Mouse (Mus musculus) kidney, embryonic 14.5 days (tissue): Measurements from ENCODE around the gene Hist1h2an. TPM values are rescaled to one million over a fixed set of nuclear protein-coding genes. Genes with fewer than 3 reads are reported as not detected.
"Not testable (repeated sequence)": the region's sequence is repeated elsewhere in the genome, so short reads cannot be mapped to it uniquely, and the experiment has no call there.

ENCODE experiments used
- ATAC-seq: fragments of 200-750 bp; cut with Nextera tagmentation; 2 replicates; pipeline ENCODE4 v1.8.0; 2017; ENCODE audit warnings: moderate number of reproducible peaks, mild to moderate bottlenecking, moderate TSS enrichment, moderate library complexity; ENCODE audit not compliant: low FRiP score, low TSS enrichment
- H3K27ac ChIP-seq: fragments of 300-500 bp; sonication (generic); 2 replicates; pipeline ENCODE4 v1.5.1; 2014; ENCODE audit warnings: low read depth, mild to moderate bottlenecking, low read length, moderate library complexity, mixed read lengths
- H3K27me3 ChIP-seq: fragments of 300-500 bp; sonication (generic); 2 replicates; pipeline ENCODE4 v1.6.1; 2014; ENCODE audit warnings: mild to moderate bottlenecking, low read length; ENCODE audit not compliant: control insufficient read depth, insufficient read depth
- H3K36me3 ChIP-seq: fragments of 300-500 bp; sonication (generic); 2 replicates; pipeline ENCODE4 v1.6.1; 2014; ENCODE audit warnings: low read length, mixed read lengths; ENCODE audit not compliant: control insufficient read depth, insufficient read depth
- H3K4me1 ChIP-seq: fragments of 300-500 bp; sonication (generic); 2 replicates; pipeline ENCODE4 v1.6.1; 2014; ENCODE audit warnings: low read length, mixed read lengths; ENCODE audit not compliant: control insufficient read depth, insufficient read depth
- H3K4me2 ChIP-seq: fragments of 300-500 bp; sonication (generic); replicated peaks from 2 replicates; pipeline ENCODE4 v1.6.1; 2014; ENCODE audit warnings: low read depth, mild to moderate bottlenecking, low read length
- H3K4me3 ChIP-seq: fragments of 300-500 bp; sonication (generic); 2 replicates; pipeline ENCODE4 v1.5.1; 2014; ENCODE audit warnings: mild to moderate bottlenecking, low read length
- H3K9ac ChIP-seq: fragments of 300-500 bp; sonication (generic); 2 replicates; pipeline ENCODE4 v1.6.1; 2014; ENCODE audit warnings: low read depth, mild to moderate bottlenecking, low read length, moderate library complexity
- H3K9me3 ChIP-seq: fragments of 300-500 bp; sonication (generic); 2 replicates; pipeline ENCODE4 v1.6.1; 2016; ENCODE audit warnings: low read length; ENCODE audit not compliant: control insufficient read depth
- WGBS: fragments of 180-500 bp; shearing (Covaris S2); extraction: QIAGEN DNeasy Blood & Tissue Kit; methylation state at CpG from one replicate; pipeline ENCODE4 v1.1.7; 2014; 5-methylcytosine and 5-hydroxymethylcytosine counted together
- polyA plus RNA-seq: library from polyadenylated mRNA; unstranded; fragments of >200 nt; fragmentation: Nextera tagmentation; extraction: Ambion mirVana; gene quantifications from 2 replicates; pipeline ENCODE4 v1.2.1, GENCODE M21; 2014

The Hist1h2an gene
- polyA plus RNA-seq, 1 experiment from 2014 or later: 11.0 TPM

GRCm38 (mm10) chr13:21778814-21779766 is 7.9 kb downstream of the Hist1h2an start:
- Histone ChIP-seq H3K4me3 (peak overlapping the region; percentile 74), H3K9ac (peak overlapping the region; percentile 96), H3K9me3 (no peaks in the 10 kb centered on the region), H3K27me3 (no peaks in the 10 kb centered on the region), H3K4me1 (peaks cover 10% of the 10 kb centered on the region), H3K36me3 (no peaks in the 10 kb centered on the region), H3K27ac (peak overlapping the region; percentile 99), H3K4me2 (peak overlapping the region; percentile 88)
- 4% methylated on average over 33 of the region's 33 CpGs for WGBS
- ATAC-seq: peak; percentile 80

GRCm38 (mm10) chr13:21755707-21756106 is 31.3 kb downstream of the Hist1h2an start:
- no peaks in the 10 kb centered on the region for H3K9me3 ChIP-seq
- no peak overlapping the region; the same call in 1 of the 2 replicates for H3K4me3 ChIP-seq
- H3K4me1 ChIP-seq: peaks cover 10% of the 10 kb centered on the region; the same call in 1 of the 2 replicates
- peak overlapping the region; percentile 55 for H3K4me2 ChIP-seq
- ATAC-seq: no peak
- H3K9ac ChIP-seq: peak overlapping the region; percentile 42; the same call in 1 of the 2 replicates
- H3K27ac ChIP-seq: no peak overlapping the region
- no peaks in the 10 kb centered on the region for H3K27me3 ChIP-seq
- 39% methylated on average over 1 of the region's 1 CpGs for WGBS
- no peaks in the 10 kb centered on the region; the same call in 1 of the 2 replicates for H3K36me3 ChIP-seq

DNA sequence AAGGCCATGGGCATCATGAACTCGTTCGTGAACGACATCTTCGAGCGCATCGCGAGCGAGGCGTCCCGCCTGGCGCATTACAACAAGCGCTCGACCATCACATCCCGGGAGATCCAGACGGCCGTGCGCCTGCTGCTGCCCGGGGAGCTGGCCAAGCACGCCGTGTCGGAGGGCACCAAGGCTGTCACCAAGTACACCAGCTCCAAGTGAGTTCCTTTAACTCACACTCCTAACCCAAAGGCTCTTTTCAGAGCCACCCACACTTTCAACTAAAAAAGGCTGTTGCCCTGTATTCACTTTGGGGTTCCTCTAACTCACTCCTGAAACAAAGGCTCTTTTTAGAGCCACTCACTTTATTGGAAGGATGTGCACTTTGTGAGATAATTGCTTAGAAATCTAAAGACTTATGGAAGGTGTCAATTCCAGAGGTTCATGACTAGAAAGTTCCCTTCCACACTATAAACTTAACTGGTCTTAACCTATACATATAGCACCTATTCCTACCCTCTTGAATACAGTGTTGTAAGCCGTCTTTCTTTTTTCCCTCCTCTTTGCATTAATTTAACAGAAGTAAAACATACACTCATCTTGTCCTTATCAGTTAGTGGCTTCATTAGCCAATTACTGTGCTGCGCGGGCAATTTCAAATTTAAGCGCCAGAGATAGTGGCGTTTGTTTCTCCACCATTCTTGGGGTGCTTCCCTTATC is 32.6 kb downstream of the Hist1h2an start:
- H3K27me3 ChIP-seq, H3K4me1 ChIP-seq, H3K9me3 ChIP-seq, H3K36me3 ChIP-seq, ATAC-seq: not testable (repeated sequence)
- Histone ChIP-seq H3K4me2 (peak overlapping the region; percentile 59), H3K27ac (peak overlapping the region; percentile 95), H3K9ac (peak overlapping the region; percentile 61), H3K4me3 (peak overlapping the region; percentile 35)
- 2% methylated on average over 23 of the region's 26 CpGs for WGBS

- H3K27ac ChIP-seq: peak within 1 kb of the TSS; percentile 95
- H3K9ac ChIP-seq: peak within 1 kb of the TSS; percentile 78
- H3K27me3 ChIP-seq, H3K9me3 ChIP-seq, H3K36me3 ChIP-seq: not testable (repeated sequence)
- H3K4me1 ChIP-seq: peaks cover 13% of the 10 kb centered on the region
- H3K4me2 ChIP-seq: peak within 1 kb of the TSS; percentile 59
- under 1% methylated on average over 36 of the region's 50 CpGs for WGBS
- peak within 1 kb of the TSS; percentile 43 for H3K4me3 ChIP-seq
- ATAC-seq: peak; percentile 94
Measured at GRCm38 (mm10) chr13:21753524-21754285, 33.3 kb downstream of the Hist1h2an start, which contains the start of the genes Hist1h2ak and Hist1h2bn. TSS of gene Hist1h2ak (minus strand) at chr13:21753827. TSS of gene Hist1h2bn (plus strand) at chr13:21754123.

DNA sequence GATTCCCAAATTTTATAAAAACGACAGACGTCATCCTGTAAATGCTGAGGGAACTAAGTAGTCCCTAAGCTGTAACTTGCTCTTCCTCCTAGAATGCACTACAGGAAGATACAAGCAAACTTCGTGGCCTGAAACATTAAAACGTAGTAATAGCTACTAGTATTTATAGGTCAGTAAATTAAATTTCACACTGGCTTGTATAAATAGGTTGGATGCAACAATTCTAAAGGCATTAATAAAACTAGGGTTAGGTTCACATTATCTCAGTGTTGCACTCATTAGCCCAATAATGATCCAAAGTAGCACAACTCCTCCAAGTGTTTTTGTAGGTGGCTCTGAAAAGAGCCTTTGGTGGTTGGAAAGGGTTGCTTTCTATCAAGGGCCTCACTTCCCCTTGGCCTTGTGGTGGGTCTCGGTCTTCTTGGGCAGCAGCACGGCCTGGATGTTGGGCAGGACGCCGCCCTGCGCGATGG is 33.9 kb downstream of the Hist1h2an start:
- 3% methylated on average over 8 of the region's 10 CpGs for WGBS
- no peaks in the 10 kb centered on the region; the same call in 1 of the 2 replicates for H3K36me3 ChIP-seq
- H3K27ac ChIP-seq: peak overlapping the region; percentile 95
- peak overlapping the region; percentile 43 for H3K4me3 ChIP-seq
- ATAC-seq: no peak
- peaks cover 16% of the 10 kb centered on the region for H3K4me1 ChIP-seq
- H3K27me3 ChIP-seq: no peaks in the 10 kb centered on the region
- H3K9me3 ChIP-seq: no peaks in the 10 kb centered on the region
- H3K4me2 ChIP-seq: peak overlapping the region; percentile 59
- peak overlapping the region; percentile 78 for H3K9ac ChIP-seq

- Histone ChIP-seq H3K4me2 (peak overlapping the region; percentile 59), H3K4me3 (peak overlapping the region; percentile 43; the same call in 1 of the 2 replicates), H3K36me3 (no peaks in the 10 kb centered on the region), H3K4me1 (peaks cover 16% of the 10 kb centered on the region), H3K27ac (peak overlapping the region; percentile 95), H3K9ac (peak overlapping the region; percentile 78; the same call in 1 of the 2 replicates), H3K9me3 (no peaks in the 10 kb centered on the region), H3K27me3 (no peaks in the 10 kb centered on the region)
- ATAC-seq: no peak
- 23% methylated on average over 3 of the region's 3 CpGs for WGBS
Measured at GRCm38 (mm10) chr13:21752356-21752755, 34.7 kb downstream of the Hist1h2an start.

GRCm38 (mm10) chr13:21751827-21752226 is 35.2 kb downstream of the Hist1h2an start:
- Histone ChIP-seq H3K27ac (peak overlapping the region; percentile 95), H3K4me2 (no peak overlapping the region), H3K9ac (no peak overlapping the region), H3K27me3 (no peaks in the 10 kb centered on the region), H3K9me3 (no peaks in the 10 kb centered on the region), H3K4me1 (peaks cover 16% of the 10 kb centered on the region), H3K36me3 (no peaks in the 10 kb centered on the region), H3K4me3 (no peak overlapping the region)
- no peak for ATAC-seq
- WGBS: 66% methylated on average over 3 of the region's 3 CpGs

DNA sequence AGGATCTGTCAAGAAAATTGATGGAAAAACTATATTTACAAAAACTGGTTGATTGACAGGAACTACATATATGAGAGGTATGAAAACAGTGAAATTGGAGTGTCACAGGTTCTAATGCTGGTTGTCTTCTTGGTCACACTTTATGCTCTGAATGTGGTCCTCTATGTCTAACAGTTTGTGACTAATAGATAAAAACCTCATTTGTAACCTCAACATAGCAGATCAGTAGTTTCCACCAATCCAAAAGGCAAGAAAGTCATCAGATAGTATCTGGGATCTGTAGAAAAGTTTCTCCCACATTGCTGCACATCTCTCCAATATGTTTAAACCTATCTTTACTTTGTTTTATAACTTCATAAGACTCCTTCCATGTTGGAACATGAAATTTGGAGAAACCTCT is 35.6 kb downstream of the Hist1h2an start:
- Histone ChIP-seq H3K27ac (peak overlapping the region; percentile 55; the same call in 1 of the 2 replicates), H3K27me3 (no peaks in the 10 kb centered on the region), H3K4me1 (peaks cover 16% of the 10 kb centered on the region), H3K9ac (no peak overlapping the region), H3K4me2 (no peak overlapping the region), H3K36me3 (no peaks in the 10 kb centered on the region), H3K4me3 (no peak overlapping the region), H3K9me3 (no peaks in the 10 kb centered on the region)
- ATAC-seq: no peak
